Mouse (Mus musculus) neural tube, embryonic 12.5 days (tissue): Measurements from ENCODE around the gene Ostn. TPM values are rescaled to one million over a fixed set of nuclear protein-coding genes. Genes with fewer than 3 reads are reported as not detected.
A peak's percentile ranks its signal among the peaks of the same experiment; 100 is the strongest.

ENCODE experiments used
- ATAC-seq: fragments of 200-750 bp; cut with Nextera tagmentation; 2 replicates; pipeline ENCODE4 v1.8.0; 2017; ENCODE audit warnings: low read depth, mild to moderate bottlenecking, moderate TSS enrichment, moderate library complexity; ENCODE audit not compliant: low FRiP score
- H3K27ac ChIP-seq: fragments of 300-500 bp; sonication (generic); 2 replicates; pipeline ENCODE4 v1.5.1; 2016
- H3K27me3 ChIP-seq: fragments of 300-500 bp; sonication (generic); replicated peaks from 2 replicates; pipeline ENCODE4 v1.6.1; 2016; ENCODE audit warnings: mild to moderate bottlenecking
- H3K36me3 ChIP-seq: fragments of 300-500 bp; sonication (generic); 2 replicates; pipeline ENCODE4 v1.6.1; 2016; ENCODE audit warnings: mild to moderate bottlenecking
- H3K4me1 ChIP-seq: fragments of 300-500 bp; sonication (generic); 2 replicates; pipeline ENCODE4 v1.6.1; 2016
- H3K4me2 ChIP-seq: fragments of 300-500 bp; sonication (generic); replicated peaks from 2 replicates; pipeline ENCODE4 v1.6.1; 2016; ENCODE audit warnings: mild to moderate bottlenecking
- H3K4me3 ChIP-seq: fragments of 300-500 bp; sonication (generic); 2 replicates; pipeline ENCODE4 v1.5.1; 2016
- H3K9ac ChIP-seq: fragments of 300-500 bp; sonication (generic); 2 replicates; pipeline ENCODE4 v1.6.1; 2016; ENCODE audit warnings: mild to moderate bottlenecking
- H3K9me3 ChIP-seq: fragments of 300-500 bp; sonication (generic); 2 replicates; pipeline ENCODE4 v1.6.1; 2016; ENCODE audit warnings: mild to moderate bottlenecking
- WGBS: fragments of 180-500 bp; shearing (Covaris S2); methylation state at CpG from one replicate; pipeline ENCODE4 v1.1.7; 2016; 5-methylcytosine and 5-hydroxymethylcytosine counted together
- polyA plus RNA-seq: library from polyadenylated mRNA; unstranded; fragments of >200 nt; fragmentation: Nextera tagmentation; extraction: Ambion mirVana; gene quantifications from 2 replicates; pipeline ENCODE4 v1.2.1, GENCODE M21; 2016

The Ostn gene
- polyA plus RNA-seq, 1 experiment from 2014 or later = not detected

DNA sequence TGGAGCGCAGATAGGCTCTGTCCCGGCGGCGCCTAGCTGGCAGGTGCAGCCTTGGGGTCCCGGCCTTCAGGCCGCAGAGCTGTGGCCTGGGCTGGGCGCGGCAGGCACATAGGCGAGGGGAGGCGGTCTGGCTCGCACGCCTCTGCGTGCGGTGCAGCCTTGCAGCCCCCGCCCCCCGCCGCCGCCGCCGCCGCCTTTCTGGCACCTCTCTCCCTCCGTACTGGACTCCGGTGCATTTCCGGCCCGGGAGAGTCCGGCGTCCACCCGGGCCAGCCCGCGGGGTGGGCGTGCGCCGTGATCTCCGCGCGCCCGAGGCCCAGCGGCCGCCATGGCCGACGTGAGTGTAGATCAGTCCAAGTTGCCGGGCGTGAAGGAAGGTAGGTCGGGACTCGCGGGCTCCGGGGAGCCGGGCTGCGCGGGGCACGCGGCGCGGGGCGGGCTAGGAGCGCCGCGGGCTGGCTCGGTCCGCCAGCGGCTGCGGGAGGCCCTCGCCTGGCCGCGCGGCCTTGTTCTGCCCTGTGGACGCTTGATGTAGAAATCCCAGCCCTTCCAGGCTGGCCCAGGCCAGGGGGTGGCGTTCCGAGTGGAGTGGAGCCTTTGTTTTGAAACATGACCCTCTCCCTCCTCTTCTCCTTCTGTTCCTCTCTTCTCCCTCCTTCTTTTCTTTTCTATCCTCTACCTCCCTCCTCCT, 81.6 kb downstream of the Ostn start, which contains the start of gene Ccdc50:
Gene Ccdc50, plus strand, starts transcription at position 109 of the 691 bp plus-strand sequence.
- Histone ChIP-seq H3K36me3 (no peaks in the 10 kb centered on the region), H3K4me3 (peak within 1 kb of the TSS; percentile 86), H3K9ac (peak within 1 kb of the TSS; percentile 97), H3K4me1 (peaks cover 16% of the 10 kb centered on the region; the same call in 1 of the 2 replicates), H3K4me2 (peak within 1 kb of the TSS; percentile 68), H3K9me3 (no peaks in the 10 kb centered on the region), H3K27ac (peak within 1 kb of the TSS; percentile 86), H3K27me3 (no peaks in the 10 kb centered on the region)
- ATAC-seq = peak; percentile 96
- under 1% methylated on average over 69 of the region's 69 CpGs for WGBS

- no peaks in the 10 kb centered on the region for H3K27me3 ChIP-seq
- peak overlapping the region; percentile 86 for H3K4me3 ChIP-seq
- WGBS = 26% methylated on average over 7 of the region's 7 CpGs
- H3K36me3 ChIP-seq = no peaks in the 10 kb centered on the region
- peak overlapping the region; percentile 97 for H3K9ac ChIP-seq
- no peaks in the 10 kb centered on the region for H3K9me3 ChIP-seq
- ATAC-seq = peak; percentile 57
- peaks cover 16% of the 10 kb centered on the region; the same call in 1 of the 2 replicates for H3K4me1 ChIP-seq
- peak overlapping the region; percentile 86; the same call in 1 of the 2 replicates for H3K27ac ChIP-seq
- H3K4me2 ChIP-seq = peak overlapping the region; percentile 68
Measured at GRCm38 (mm10) chr16:27389534-27390282, 82.4 kb downstream of the Ostn start.

GRCm38 (mm10) chr16:27390306-27390705, 83.0 kb downstream of the Ostn start:
- H3K4me2 ChIP-seq = peak overlapping the region; percentile 68
- 88% methylated on average over 4 of the region's 4 CpGs for WGBS
- no peaks in the 10 kb centered on the region for H3K27me3 ChIP-seq
- H3K27ac ChIP-seq = no peak overlapping the region
- peak overlapping the region; percentile 97 for H3K9ac ChIP-seq
- H3K9me3 ChIP-seq = no peaks in the 10 kb centered on the region
- H3K4me3 ChIP-seq = peak overlapping the region; percentile 86
- peaks cover 16% of the 10 kb centered on the region; the same call in 1 of the 2 replicates for H3K4me1 ChIP-seq
- H3K36me3 ChIP-seq = no peaks in the 10 kb centered on the region
- ATAC-seq = no peak

GRCm38 (mm10) chr16:27391845-27392244, 84.6 kb downstream of the Ostn start:
- 88% methylated on average over 2 of the region's 2 CpGs for WGBS
- H3K4me1 ChIP-seq = peaks cover 16% of the 10 kb centered on the region; the same call in 1 of the 2 replicates
- no peak for ATAC-seq
- H3K27ac ChIP-seq = no peak overlapping the region
- H3K4me2 ChIP-seq = no peak overlapping the region
- no peak overlapping the region for H3K9ac ChIP-seq
- H3K27me3 ChIP-seq = no peaks in the 10 kb centered on the region
- H3K36me3 ChIP-seq = no peaks in the 10 kb centered on the region
- no peak overlapping the region for H3K4me3 ChIP-seq
- H3K9me3 ChIP-seq = no peaks in the 10 kb centered on the region

DNA sequence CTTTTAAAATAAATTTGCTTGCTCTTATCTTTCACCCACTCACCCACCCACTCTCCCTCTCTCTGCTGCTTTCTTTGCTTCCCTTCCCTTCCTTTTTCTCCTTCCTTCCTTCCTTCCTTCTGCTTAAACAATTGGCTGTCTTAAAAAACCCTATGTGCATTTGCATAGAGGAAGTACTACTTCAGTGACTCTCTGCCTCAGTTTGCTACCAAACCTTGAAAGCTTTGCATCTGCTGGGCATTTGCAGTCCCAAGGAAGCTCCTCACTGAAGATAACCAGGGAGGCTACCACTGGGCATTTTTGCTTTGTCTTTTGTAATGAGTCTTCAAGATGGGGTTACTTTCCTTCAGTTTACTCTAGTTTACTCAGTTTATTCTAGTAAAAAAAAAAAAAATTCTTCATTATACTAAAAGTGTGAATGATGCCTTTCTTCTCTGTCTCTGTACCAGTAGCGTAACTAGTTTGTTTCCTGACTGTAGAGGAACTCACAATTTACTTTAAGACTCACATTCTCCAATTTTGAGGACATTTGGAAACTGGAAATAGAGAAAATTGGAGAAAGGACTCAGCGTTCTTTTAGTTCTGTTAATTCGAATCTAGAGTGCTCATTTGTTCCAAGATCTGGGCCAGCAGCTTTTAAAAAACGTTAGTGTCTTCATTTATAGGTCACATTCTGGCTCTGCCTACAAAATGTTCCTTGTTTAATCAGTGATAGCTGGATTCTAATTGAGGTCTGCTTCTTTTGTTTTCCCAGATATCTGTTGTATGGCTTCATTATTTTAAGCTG, 88.2 kb downstream of the Ostn start:
- H3K36me3 ChIP-seq = no peaks in the 10 kb centered on the region
- no peaks in the 10 kb centered on the region for H3K9me3 ChIP-seq
- WGBS = 90% methylated on average over 4 of the region's 4 CpGs
- peaks cover 9% of the 10 kb centered on the region; the same call in 1 of the 2 replicates for H3K4me1 ChIP-seq
- H3K27ac ChIP-seq = no peak overlapping the region
- H3K4me3 ChIP-seq = no peak overlapping the region
- no peak overlapping the region for H3K9ac ChIP-seq
- no peak overlapping the region for H3K4me2 ChIP-seq
- no peaks in the 10 kb centered on the region for H3K27me3 ChIP-seq
- no peak for ATAC-seq

- Histone ChIP-seq H3K4me1 (peaks cover under 1% of the 10 kb centered on the region; the same call in 1 of the 2 replicates), H3K27ac (no peak overlapping the region), H3K4me3 (no peak overlapping the region), H3K36me3 (no peaks in the 10 kb centered on the region), H3K9ac (no peak overlapping the region), H3K4me2 (no peak overlapping the region), H3K9me3 (no peaks in the 10 kb centered on the region), H3K27me3 (no peaks in the 10 kb centered on the region)
- no peak for ATAC-seq
- WGBS = 92% methylated on average over 1 of the region's 1 CpGs
Measured at GRCm38 (mm10) chr16:27396951-27397350, 89.7 kb downstream of the Ostn start.

DNA sequence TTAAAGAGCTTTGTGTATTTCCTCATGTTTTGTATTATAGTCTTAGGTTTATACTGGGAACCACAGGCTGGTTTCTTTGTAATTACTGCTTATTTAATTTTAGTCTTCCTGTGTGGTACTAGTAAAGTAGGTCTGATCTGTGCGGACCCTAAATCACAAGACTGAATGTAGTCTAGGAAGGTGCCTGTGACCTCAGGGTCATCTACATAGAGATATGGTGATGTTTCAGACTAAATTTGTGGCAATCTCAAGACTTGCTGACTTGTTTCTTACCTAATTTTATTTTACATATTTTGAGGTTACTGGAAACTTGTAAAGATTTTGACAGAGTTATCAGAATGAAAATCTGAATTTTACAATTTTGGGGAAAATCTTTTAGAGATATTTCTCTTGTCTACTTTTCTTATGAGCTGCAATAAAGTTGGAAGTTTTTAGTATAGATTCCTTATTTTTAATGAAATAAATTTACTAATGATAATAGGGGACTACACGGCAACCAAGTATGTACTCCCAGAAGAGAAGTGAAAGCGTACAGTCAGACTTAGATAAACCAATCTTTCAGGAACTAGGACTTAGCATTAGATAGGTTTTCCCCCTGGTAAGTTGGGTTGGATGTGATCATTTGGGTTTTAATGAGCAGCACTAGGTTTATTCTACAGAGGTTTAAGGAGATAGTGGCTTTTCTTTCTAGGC, 91.9 kb downstream of the Ostn start:
- no peak overlapping the region for H3K9ac ChIP-seq
- 99% methylated on average over 3 of the region's 3 CpGs for WGBS
- ATAC-seq = no peak

DNA sequence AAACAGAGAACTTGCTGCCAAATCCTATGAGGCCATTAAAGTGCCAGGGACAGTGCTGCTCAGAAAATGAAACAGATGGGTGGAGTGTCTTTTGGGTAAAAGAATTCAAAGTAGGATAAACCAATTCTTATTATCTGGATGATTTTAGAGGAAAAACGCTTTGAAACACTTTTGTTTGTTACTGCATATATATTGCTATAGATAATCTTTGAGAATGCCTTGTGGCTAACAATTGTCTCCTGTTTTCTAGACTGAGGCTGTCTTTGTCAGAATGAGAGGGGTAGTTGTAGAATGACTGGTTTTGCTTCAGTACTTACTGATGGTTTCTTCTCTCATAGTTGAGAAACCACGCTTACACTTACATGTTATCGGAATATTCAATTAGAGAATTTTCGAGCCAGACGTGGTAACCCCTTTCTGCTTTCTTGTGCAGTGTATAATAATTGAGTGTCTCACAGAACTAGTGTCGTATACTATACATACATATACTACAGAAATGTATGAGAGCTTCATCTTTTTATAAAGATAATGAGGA, 92.5 kb downstream of the Ostn start:
- H3K4me3 ChIP-seq = no peak overlapping the region

More for the DNA sequence above, 91.9 kb downstream of the Ostn start:
- Histone ChIP-seq H3K9me3 (no peaks in the 10 kb centered on the region), H3K4me3 (no peak overlapping the region), H3K4me2 (no peak overlapping the region), H3K27ac (no peak overlapping the region), H3K4me1 (no peaks in the 10 kb centered on the region), H3K36me3 (no peaks in the 10 kb centered on the region), H3K27me3 (no peaks in the 10 kb centered on the region)

More for the DNA sequence above, 92.5 kb downstream of the Ostn start:
- Histone ChIP-seq H3K9me3 (no peaks in the 10 kb centered on the region), H3K27me3 (no peaks in the 10 kb centered on the region), H3K9ac (no peak overlapping the region), H3K4me1 (no peaks in the 10 kb centered on the region), H3K36me3 (no peaks in the 10 kb centered on the region), H3K4me2 (no peak overlapping the region), H3K27ac (no peak overlapping the region)
- 94% methylated on average over 6 of the region's 6 CpGs for WGBS
- ATAC-seq = no peak

Other genes with a start within 250 kb of the Ostn start
- 13.0 and 16.8 TPM in 2 replicates for gene Uts2b, start 62.8 kb downstream of the Ostn start, polyA plus RNA-seq
- 60.7 and 63.4 TPM in 2 replicates for gene Ccdc50, start 81.4 kb downstream of the Ostn start, polyA plus RNA-seq